Mouse (Mus musculus) heart, embryonic 15.5 days (tissue): ENCODE results near the gene Gm44596. TPM values are rescaled to one million over a fixed set of nuclear protein-coding genes. Genes with fewer than 3 reads are reported as not detected.
"Not testable (repeated sequence)": the region's sequence is repeated elsewhere in the genome, so short reads cannot be mapped to it uniquely, and the experiment has no call there.

ENCODE experiments used
- ATAC-seq: fragments of 200-750 bp; cut with Nextera tagmentation; replicated peaks from 2 replicates; pipeline ENCODE4 v1.8.0; 2017; ENCODE audit warnings: low read depth, moderate TSS enrichment; ENCODE audit not compliant: insufficient number of reproducible peaks, insufficient read depth, low FRiP score
- H3K27ac ChIP-seq: fragments of 300-500 bp; sonication (generic); 2 replicates; pipeline ENCODE4 v1.5.1; 2015; ENCODE audit warnings: mild to moderate bottlenecking, inconsistent platforms
- H3K27me3 ChIP-seq: fragments of 300-500 bp; sonication (generic); 2 replicates; pipeline ENCODE4 v1.6.1; 2015; ENCODE audit warnings: inconsistent platforms
- H3K36me3 ChIP-seq: fragments of 300-500 bp; sonication (generic); 2 replicates; pipeline ENCODE4 v1.6.1; 2015; ENCODE audit warnings: mild to moderate bottlenecking, inconsistent platforms
- H3K4me1 ChIP-seq: fragments of 300-500 bp; sonication (generic); replicated peaks from 2 replicates; pipeline ENCODE4 v1.6.1; 2015; ENCODE audit warnings: inconsistent platforms
- H3K4me2 ChIP-seq: fragments of 300-500 bp; sonication (generic); 2 replicates; pipeline ENCODE4 v1.6.1; 2015; ENCODE audit warnings: inconsistent platforms, mild to moderate bottlenecking, moderate library complexity
- H3K4me3 ChIP-seq: fragments of 300-500 bp; sonication (generic); 2 replicates; pipeline ENCODE4 v1.5.1; 2015; ENCODE audit warnings: mild to moderate bottlenecking, inconsistent platforms
- H3K9ac ChIP-seq: fragments of 300-500 bp; sonication (generic); 2 replicates; pipeline ENCODE4 v1.6.1; 2015; ENCODE audit warnings: mild to moderate bottlenecking, inconsistent platforms
- H3K9me3 ChIP-seq: fragments of 300-500 bp; sonication (generic); replicated peaks from 2 replicates; pipeline ENCODE4 v1.6.1; 2016; ENCODE audit warnings: inconsistent platforms
- WGBS: fragments of 180-500 bp; shearing (Covaris S2); methylation state at CpG from one replicate; pipeline ENCODE4 v1.1.7; 2015; ENCODE audit warnings: mixed read lengths; 5-methylcytosine and 5-hydroxymethylcytosine counted together
- polyA plus RNA-seq: library from polyadenylated mRNA; unstranded; fragments of >200 nt; fragmentation: Nextera tagmentation; extraction: Ambion mirVana; gene quantifications from 2 replicates; pipeline ENCODE4 v1.2.1, GENCODE M21; 2015

The Gm44596 gene
- polyA plus RNA-seq, 1 experiment from 2014 or later: not detected

DNA sequence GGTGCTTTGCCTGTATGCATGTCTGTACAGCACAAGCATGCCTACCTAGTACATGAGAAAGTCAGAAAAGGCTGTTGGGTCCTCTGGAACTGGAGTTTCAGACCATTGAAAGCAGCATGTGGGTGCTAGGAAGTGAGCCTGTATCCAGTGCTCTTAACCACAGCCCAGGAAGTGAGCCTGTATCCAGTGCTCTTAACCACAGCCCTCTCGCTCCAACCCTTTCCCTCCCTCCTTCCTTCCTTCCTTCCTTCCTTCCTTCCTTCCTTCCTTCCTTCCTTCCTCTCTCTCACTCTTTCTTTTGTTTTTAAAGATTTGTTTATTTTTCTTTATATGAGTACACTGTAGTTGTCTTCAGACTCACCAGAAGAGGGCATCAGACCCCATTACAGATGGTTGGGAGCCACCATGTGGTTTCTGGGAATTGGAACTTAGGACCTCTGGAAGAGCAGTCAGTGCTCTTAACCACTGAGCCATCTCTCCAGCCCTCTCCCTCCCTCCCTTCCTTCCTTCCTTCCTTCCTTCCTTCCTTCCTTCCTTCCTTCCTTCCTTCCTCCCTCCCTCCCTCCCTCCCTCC, 5.4 kb downstream of the Gm44596 start:
- H3K4me2 ChIP-seq, H3K9me3 ChIP-seq: not testable (repeated sequence)
- 60% methylated on average over 1 of the region's 1 CpGs for WGBS

DNA sequence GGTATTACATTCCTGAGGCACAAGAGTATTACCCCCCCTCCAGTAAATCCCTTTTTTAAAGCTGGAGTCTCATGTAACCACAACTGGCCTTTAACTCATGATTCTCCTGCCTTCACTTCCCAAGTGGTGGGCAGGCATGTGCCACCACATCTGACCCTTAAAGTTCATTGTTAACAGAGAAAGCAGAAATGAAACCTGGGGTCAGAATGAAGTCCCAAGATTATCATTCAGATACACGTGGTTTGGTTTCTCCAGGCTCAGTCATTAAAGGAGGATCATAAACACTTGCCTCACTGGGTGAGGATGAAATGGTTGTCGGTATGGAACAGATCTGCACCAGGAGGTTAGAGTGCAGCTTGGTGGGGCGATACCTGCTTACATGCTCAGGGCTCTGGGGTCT, 6.0 kb downstream of the Gm44596 start:
- H3K9ac ChIP-seq: no peak overlapping the region
- WGBS: 77% methylated on average over 3 of the region's 3 CpGs
- no peaks in the 10 kb centered on the region for H3K27me3 ChIP-seq
- peaks cover 3% of the 10 kb centered on the region; the same call in 1 of the 2 replicates for H3K36me3 ChIP-seq
- no peak for ATAC-seq
- H3K27ac ChIP-seq: no peak overlapping the region
- no peaks in the 10 kb centered on the region for H3K9me3 ChIP-seq
- H3K4me3 ChIP-seq: no peak overlapping the region
- H3K4me2 ChIP-seq: no peak overlapping the region
- H3K4me1 ChIP-seq: no peaks in the 10 kb centered on the region

More for the DNA sequence above, 5.4 kb downstream of the Gm44596 start:
- H3K4me3 ChIP-seq, H3K27me3 ChIP-seq, H3K9ac ChIP-seq, H3K36me3 ChIP-seq, ATAC-seq, H3K27ac ChIP-seq, H3K4me1 ChIP-seq: not testable (repeated sequence)

DNA sequence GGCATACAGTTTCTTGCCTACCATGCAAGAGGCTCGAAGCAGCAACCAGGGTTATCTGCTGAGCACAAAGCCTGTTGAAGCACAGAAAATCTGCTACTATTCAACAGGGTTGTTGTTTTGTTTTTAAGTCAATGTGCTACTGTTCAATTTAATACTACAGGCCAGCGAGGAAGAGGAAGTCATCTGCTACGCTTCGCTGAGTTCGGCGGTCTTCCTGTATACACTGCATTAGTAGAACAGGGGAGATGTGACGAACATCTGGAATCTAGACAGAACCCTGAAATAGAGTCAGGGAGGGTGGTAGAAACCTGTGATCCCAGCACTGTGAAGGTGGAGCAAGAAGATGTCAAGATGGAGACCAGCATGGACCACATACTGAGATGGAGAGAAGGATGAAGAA, 8.4 kb downstream of the Gm44596 start:
- H3K9ac ChIP-seq: no peak overlapping the region
- H3K36me3 ChIP-seq: no peaks in the 10 kb centered on the region
- no peak overlapping the region for H3K4me3 ChIP-seq
- no peaks in the 10 kb centered on the region for H3K9me3 ChIP-seq
- no peak overlapping the region for H3K27ac ChIP-seq
- no peak overlapping the region for H3K4me2 ChIP-seq
- no peaks in the 10 kb centered on the region for H3K4me1 ChIP-seq
- 78% methylated on average over 7 of the region's 7 CpGs for WGBS
- no peak for ATAC-seq
- H3K27me3 ChIP-seq: no peaks in the 10 kb centered on the region

DNA sequence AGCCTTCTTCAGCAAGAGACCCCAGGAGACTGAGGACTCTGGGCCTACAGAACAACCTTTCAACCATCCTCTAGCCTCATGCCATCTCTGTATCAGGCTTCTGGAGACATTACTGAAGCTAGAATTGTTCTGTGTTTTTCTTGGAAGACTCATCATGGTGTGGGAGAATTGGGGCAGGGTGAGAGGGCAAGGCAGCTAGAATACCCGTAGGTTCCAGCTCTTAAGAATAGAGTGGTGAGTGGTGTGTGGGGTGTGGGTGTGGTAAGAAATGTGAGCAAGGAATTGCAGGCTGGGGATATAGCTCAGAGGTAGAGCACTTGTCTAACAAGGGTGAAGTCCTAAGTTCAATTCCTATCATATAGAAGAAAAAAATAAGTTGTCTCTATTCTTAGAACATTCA, 9.7 kb downstream of the Gm44596 start:
- 68% methylated on average over 1 of the region's 1 CpGs for WGBS
- ATAC-seq: no peak
- Histone ChIP-seq H3K27me3 (no peaks in the 10 kb centered on the region), H3K4me1 (no peaks in the 10 kb centered on the region), H3K9ac (no peak overlapping the region), H3K36me3 (no peaks in the 10 kb centered on the region), H3K4me3 (no peak overlapping the region), H3K4me2 (no peak overlapping the region), H3K9me3 (no peaks in the 10 kb centered on the region), H3K27ac (no peak overlapping the region)

DNA sequence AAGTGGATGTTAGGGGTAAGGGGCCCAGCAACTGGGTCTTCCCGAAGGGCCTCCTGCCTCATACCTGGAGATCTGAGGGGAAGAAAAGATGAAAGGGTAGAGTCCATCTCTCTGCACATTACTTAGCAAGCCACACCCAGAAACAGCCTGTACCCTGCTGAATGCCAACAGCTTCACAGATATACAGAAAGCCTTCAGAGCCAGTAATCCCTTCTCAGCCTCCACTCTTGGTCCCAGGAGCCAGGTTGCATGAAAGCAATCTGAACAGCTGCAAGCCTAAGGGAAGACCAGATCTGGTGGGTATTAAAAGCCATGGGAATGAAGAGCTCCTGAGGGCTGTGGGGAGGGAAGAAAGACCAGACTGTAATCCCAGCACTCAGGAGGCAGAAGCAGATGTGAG, 13.9 kb downstream of the Gm44596 start:
- Histone ChIP-seq H3K27me3 (no peaks in the 10 kb centered on the region), H3K9ac (no peak overlapping the region), H3K4me1 (no peaks in the 10 kb centered on the region), H3K4me2 (no peak overlapping the region), H3K4me3 (no peak overlapping the region), H3K36me3 (no peaks in the 10 kb centered on the region), H3K27ac (no peak overlapping the region), H3K9me3 (no peaks in the 10 kb centered on the region)
- no peak for ATAC-seq
- 76% methylated on average over 1 of the region's 1 CpGs for WGBS

DNA sequence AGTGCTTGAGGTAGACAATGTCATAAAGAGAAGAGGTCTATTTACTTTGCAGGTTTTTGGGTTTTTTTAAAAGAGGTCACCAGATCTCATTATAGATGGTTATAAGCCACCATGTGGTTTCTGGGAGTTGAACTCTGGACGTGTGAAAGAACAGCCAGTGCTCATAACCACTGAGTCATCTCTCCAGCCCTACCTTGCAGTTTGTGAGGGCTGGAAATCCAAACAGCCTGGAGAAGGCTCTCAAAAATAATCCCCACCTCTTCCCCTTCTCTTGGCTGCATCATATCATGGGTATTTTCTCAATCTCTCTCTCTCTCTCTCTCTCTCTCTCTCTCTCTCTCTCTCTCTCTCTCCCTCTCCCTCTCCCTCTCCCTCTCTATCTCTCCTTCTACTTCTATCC, 15.4 kb downstream of the Gm44596 start:
- Histone ChIP-seq H3K27me3 (no peaks in the 10 kb centered on the region), H3K4me1 (no peaks in the 10 kb centered on the region), H3K27ac (no peak overlapping the region), H3K4me2 (no peak overlapping the region), H3K4me3 (no peak overlapping the region), H3K36me3 (no peaks in the 10 kb centered on the region), H3K9ac (no peak overlapping the region), H3K9me3 (no peaks in the 10 kb centered on the region)
- WGBS: 25% methylated on average over 1 of the region's 1 CpGs
- no peak for ATAC-seq

DNA sequence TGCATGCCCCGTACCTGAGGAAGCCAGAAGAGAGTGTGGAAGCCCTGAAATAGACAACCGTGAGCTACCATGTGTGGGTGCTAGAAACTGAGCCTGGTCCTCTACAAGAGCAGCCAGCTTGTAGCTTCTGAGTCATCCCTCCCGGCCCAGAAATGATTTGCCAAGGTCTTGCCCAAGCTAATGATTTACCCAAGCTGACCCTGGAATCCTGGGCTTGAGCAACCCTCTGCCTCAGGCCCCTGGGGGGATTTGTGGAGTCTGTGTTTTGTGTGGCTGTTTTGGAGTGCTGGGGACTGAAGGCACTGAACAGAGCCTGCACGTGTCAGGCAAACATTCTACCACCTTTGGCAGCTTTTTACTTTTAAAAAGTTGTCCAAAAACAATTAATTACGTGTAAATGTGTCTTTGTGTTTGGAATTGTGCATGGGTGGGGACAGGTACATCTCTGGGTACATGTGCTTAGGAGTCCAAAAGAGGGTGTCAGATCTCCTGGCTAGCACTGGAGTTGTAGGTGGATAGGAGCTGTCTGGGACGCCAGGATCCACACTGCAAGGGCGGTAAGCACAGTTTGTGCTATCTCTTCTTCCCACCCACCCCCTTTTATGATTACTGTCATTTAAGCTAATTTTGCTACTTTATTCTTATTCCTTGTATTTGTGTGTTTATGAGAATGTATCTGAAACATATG, 22.4 kb downstream of the Gm44596 start:
- WGBS: 74% methylated on average over 7 of the region's 7 CpGs
- Histone ChIP-seq H3K9me3 (no peaks in the 10 kb centered on the region), H3K4me1 (peaks cover 13% of the 10 kb centered on the region), H3K4me3 (no peak overlapping the region), H3K27ac (no peak overlapping the region), H3K9ac (no peak overlapping the region), H3K36me3 (no peaks in the 10 kb centered on the region), H3K4me2 (no peak overlapping the region), H3K27me3 (no peaks in the 10 kb centered on the region)
- ATAC-seq: no peak

DNA sequence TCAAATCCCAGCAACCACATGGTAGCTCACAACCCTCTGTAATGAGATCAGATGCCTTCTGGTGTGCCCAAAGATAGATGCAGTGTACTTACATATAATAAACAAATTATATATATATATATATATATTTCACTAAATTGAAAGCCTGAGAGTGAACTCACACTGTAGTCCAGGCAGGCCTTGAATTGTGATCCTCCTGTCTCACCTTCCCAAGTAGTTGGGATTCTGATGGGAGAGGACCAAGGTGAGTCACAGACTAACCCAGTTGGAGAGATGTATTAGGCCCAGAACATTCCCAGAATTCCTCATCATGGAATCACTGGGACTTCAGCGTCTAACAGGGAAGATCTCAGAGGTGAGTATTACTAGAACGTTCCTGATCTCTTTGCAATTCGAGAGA, 23.7 kb downstream of the Gm44596 start, which contains the start of gene Nrip2:
Gene Nrip2 (plus strand): TSS at position 301 of the 400 bp plus-strand sequence.
- WGBS: 51% methylated on average over 3 of the region's 3 CpGs
- Histone ChIP-seq H3K27me3 (no peaks in the 10 kb centered on the region), H3K4me2 (peak within 1 kb of the TSS; percentile 60), H3K9ac (peak within 1 kb of the TSS; percentile 41; the same call in 1 of the 2 replicates), H3K27ac (peak within 1 kb of the TSS; percentile 2; the same call in 1 of the 2 replicates), H3K9me3 (no peaks in the 10 kb centered on the region), H3K4me1 (peaks cover 13% of the 10 kb centered on the region), H3K4me3 (peak within 1 kb of the TSS; percentile 34), H3K36me3 (no peaks in the 10 kb centered on the region)
- ATAC-seq: no peak

DNA sequence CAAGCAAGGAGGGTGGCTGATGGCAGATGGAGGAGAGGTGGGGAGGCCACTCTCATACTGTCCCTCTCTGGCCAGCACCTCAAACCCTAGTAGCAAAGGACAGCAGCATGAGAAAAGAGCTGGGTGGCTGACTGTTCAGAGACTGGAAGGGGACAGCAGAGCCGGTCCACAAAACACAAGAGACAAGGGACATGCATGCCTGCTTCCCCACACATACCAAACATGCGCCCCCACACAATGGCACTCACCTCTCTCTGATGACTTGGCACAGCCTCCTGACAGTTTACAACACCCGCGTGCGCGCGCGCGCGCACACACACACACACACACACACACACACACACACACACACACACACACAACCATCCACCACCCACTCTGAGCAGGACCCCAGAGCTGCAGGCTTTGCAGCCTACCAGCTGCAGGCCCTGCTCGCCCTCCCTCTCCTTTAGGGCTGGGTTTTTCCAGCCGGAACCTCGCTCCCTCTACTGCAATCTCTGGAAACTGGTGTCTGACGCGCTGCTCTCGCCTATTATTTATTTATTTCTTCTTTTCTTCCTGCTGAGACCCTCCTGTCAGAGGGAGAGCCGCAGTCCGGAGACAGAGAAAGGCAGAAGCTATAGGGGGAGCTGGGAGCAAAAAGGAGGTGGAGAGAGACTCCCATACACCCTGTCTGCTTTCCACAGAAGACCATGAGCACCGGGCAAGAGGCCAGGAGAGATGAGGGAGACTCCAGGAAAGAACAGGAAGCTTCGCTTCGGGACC, 24.3 kb downstream of the Gm44596 start:
- Histone ChIP-seq H3K36me3 (no peaks in the 10 kb centered on the region), H3K27me3 (no peaks in the 10 kb centered on the region), H3K9me3 (no peaks in the 10 kb centered on the region), H3K4me2 (peak overlapping the region; percentile 60), H3K9ac (peak overlapping the region; percentile 41; the same call in 1 of the 2 replicates), H3K27ac (peak overlapping the region; percentile 2; the same call in 1 of the 2 replicates), H3K4me3 (peak overlapping the region; percentile 34), H3K4me1 (peaks cover 15% of the 10 kb centered on the region)
- peak; percentile 29; the same call in 1 of the 2 replicates for ATAC-seq
- 13% methylated on average over 13 of the region's 21 CpGs for WGBS

DNA sequence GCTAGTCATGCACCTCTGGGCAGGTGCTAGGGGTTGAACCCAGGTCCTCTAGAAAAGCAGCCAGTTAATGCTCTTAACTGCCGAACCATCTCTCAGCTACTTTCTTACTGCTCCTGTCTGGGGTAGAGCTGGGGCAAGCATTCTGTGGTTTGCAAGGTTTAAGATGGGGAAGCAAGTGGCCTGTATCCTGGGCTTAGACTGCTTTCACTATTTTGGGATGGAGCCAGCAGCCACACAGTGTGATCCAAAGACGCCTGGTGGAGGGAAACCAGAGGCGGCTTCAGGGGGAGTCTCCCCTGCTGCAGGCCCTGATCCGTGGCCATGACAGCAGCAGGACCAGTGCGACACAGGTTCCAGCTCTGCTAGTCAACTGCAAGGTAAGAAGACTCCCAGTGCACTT, 29.4 kb downstream of the Gm44596 start:
- H3K27me3 ChIP-seq: no peaks in the 10 kb centered on the region
- 49% methylated on average over 5 of the region's 5 CpGs for WGBS
- no peaks in the 10 kb centered on the region for H3K9me3 ChIP-seq
- no peak for ATAC-seq
- H3K4me2 ChIP-seq: no peak overlapping the region
- H3K4me3 ChIP-seq: no peak overlapping the region
- H3K4me1 ChIP-seq: peaks cover 13% of the 10 kb centered on the region
- peaks cover 20% of the 10 kb centered on the region for H3K36me3 ChIP-seq
- H3K9ac ChIP-seq: no peak overlapping the region
- no peak overlapping the region for H3K27ac ChIP-seq

DNA sequence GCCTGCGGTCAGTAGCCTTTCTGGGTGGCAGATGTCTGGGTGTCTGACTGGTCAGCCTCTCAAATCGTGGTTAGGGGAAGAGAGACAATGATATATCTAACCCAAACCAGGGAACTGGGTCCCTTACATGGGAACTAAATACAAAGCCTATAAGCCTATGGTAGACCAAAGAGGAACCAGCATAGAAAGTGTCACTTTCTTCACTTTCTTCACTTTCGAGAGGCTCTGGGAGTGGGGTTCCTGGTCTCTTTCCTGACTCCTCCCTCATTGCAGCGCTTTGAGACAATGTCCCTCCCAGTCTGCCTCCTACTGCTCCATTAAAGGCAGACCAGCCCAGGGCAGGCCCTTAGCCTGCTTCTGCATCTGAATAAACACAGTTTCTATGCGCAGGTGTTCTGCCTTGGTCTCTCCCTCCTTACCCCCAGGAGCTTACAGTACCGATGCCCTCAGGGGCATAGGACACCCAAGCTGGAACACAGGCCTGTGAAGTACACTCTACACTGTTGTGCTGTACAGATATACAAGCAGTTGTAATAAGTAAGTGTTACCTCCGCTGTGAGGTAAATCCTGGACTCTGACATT, 33.3 kb downstream of the Gm44596 start:
- peaks cover 51% of the 10 kb centered on the region for H3K36me3 ChIP-seq
- H3K4me2 ChIP-seq: no peak overlapping the region
- WGBS: 86% methylated on average over 7 of the region's 7 CpGs
- H3K9ac ChIP-seq: no peak overlapping the region
- H3K27ac ChIP-seq: no peak overlapping the region
- peaks cover 5% of the 10 kb centered on the region; the same call in 1 of the 2 replicates for H3K4me1 ChIP-seq
- no peak for ATAC-seq
- no peak overlapping the region for H3K4me3 ChIP-seq
- no peaks in the 10 kb centered on the region for H3K9me3 ChIP-seq
- H3K27me3 ChIP-seq: no peaks in the 10 kb centered on the region
